Mouse (Mus musculus) myocyte (in vitro differentiated cells): ENCODE measurements around the gene Nfatc2.

Source experiments
- CEBPB ChIP-seq: IDR thresholded peaks from 2 replicates; pipeline ENCODE4 v1.6.1; 2011; ENCODE audit warnings: mild to moderate bottlenecking, moderate library complexity; ENCODE audit not compliant: poor library complexity, insufficient read depth, severe bottlenecking
- E2F4 ChIP-seq: IDR thresholded peaks from one replicate; pipeline ENCODE4 v1.6.1; 2011; ENCODE audit warnings: mild to moderate bottlenecking, control low read depth, moderate library complexity; ENCODE audit not compliant: insufficient read depth
- MAX ChIP-seq: IDR thresholded peaks from one replicate; pipeline ENCODE4 v1.6.1; 2011; ENCODE audit warnings: low read depth, mild to moderate bottlenecking, control low read depth
- MYOD1 ChIP-seq, 3 experiments: IDR thresholded peaks; one replicate each; pipeline ENCODE4 v1.6.1; 2011; ENCODE audit warnings: control low read depth in 2 of 3, low read depth in 2 of 3, mild to moderate bottlenecking in 2 of 3, moderate library complexity in 1 of 3; ENCODE audit not compliant: insufficient read length in 2 of 3, control insufficient read depth in 1 of 3
- MYOG ChIP-seq, 3 experiments: IDR thresholded peaks; one replicate each; pipeline ENCODE4 v1.6.1; 2011; ENCODE audit warnings: control low read depth in 2 of 3, low read depth in 2 of 3, mild to moderate bottlenecking in 2 of 3; ENCODE audit not compliant: insufficient read length in 2 of 3, control insufficient read depth in 1 of 3, insufficient read depth in 1 of 3
- POLR2A ChIP-seq: IDR thresholded peaks from one replicate; pipeline ENCODE4 v1.6.1; 2011; ENCODE audit warnings: low read depth, mild to moderate bottlenecking, control low read depth, moderate library complexity; ENCODE audit not compliant: insufficient read length
- POLR2AphosphoS2 ChIP-seq: IDR thresholded peaks from one replicate; pipeline ENCODE4 v1.6.1; 2011; ENCODE audit warnings: low read depth, control low read depth; ENCODE audit not compliant: insufficient read length
- SRF ChIP-seq: IDR thresholded peaks from one replicate; pipeline ENCODE4 v1.6.1; 2011; ENCODE audit warnings: low read depth; ENCODE audit not compliant: control insufficient read depth, insufficient read length
- TCF12 ChIP-seq: IDR thresholded peaks from one replicate; pipeline ENCODE4 v1.6.1; 2011; ENCODE audit warnings: mild to moderate bottlenecking, control low read depth; ENCODE audit not compliant: poor library complexity, insufficient read depth, severe bottlenecking
- USF1 ChIP-seq: IDR thresholded peaks from one replicate; pipeline ENCODE4 v1.6.1; 2011; ENCODE audit warnings: low read depth, mild to moderate bottlenecking, control low read depth, moderate library complexity

DNA sequence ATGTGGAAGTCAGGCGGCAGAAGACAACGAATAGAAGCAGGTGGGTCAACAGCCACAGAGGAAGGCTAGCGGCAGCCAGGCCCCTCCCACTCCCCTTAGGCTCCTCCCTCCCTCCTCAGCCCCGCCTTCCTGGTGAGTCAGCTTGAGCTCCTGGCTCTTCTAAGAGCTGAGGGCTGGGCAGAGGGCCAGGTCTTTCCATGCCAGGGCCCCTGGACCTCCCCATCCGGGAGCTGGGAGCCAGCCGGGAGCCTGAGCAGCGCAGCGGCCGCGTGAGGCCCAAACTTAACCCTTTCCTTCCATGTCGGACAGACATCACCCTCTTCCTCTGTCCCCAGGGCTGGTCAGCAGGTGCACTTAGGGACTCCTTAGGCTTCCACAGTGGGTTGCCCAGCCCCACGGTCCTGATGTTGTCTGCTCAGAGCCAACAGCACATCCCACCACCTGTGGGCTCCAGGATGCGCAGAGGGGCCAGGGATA, 76.5 kb downstream of the Nfatc2 start:
- TF ChIP-seq POLR2AphosphoS2 (no peak), MYOD1 (IDR thresholded peaks at IDR 0.05; ENCODE audit: control insufficient read depth in 1 of 3, insufficient read length in 2 of 3, low read depth in 2 of 3) (peak in 2 of 3 experiments; percentile 37 to 59), POLR2A (no peak), E2F4 (no peak), CEBPB (no peak), MYOG (IDR thresholded peaks at IDR 0.05; ENCODE audit: control insufficient read depth in 1 of 3, insufficient read depth in 1 of 3, insufficient read length in 2 of 3, low read depth in 2 of 3) (peak in 1 of 3 experiments; percentile 3), USF1 (no peak), MAX (no peak), TCF12 (no peak), SRF (peak; percentile 44)
